Mouse (Mus musculus): ENCODE results near the gene Coq9. TPM values are rescaled to one million over a fixed set of nuclear protein-coding genes. Genes with fewer than 3 reads are reported as not detected.

Coq9 gene
- total and polyA plus RNA-seq, 3 experiments, result 38.2 to 109 (median 68.8) TPM

DNA sequence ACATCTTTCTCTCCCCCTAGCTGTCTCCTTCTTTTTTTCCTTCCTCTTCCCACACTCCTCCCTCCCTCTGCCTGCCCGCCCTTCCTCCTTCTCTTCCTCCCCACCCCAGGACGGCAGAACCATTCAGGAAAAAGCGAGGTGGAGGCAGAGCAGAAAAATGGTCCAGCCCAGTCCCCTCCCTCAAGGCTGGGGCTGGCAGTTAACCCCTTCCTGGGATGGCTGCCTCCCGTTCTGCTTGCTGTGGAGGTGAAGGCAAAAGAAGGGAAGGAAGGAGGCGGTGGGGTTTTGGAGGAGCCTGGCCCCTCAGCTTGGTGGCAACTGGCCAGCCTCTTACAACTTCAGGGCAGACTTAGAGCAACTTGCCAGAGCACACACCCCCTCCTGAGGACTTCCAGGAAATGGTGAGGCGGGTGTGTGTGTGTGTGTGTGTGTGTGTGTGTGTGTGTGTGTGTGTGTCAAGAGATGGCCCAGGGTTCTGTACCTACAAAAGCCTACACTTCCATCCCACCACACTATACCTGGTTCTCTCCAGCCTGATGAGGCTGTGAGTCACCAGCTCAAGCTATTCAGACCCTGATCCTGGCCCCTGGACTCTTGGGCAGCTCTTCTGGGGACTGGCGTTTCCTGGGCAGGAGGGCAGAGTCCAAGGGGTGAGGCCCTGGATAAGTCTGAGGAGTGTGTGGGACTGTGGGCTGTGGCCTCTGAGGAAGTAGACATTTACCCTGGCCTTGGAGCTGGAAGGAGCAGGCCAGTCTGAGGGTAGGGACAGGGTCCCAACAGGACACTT, 33.2 kb downstream of the Coq9 start:
- ATAC-seq (ENCODE audit: extremely low read depth, insufficient number of reproducible peaks, low FRiP score, poor library complexity, severe bottlenecking) (0 out of 2 replicates have a peak, but pooled peaks have one; percentile 41), DNase-seq (ENCODE audit: low spot score) (no peak)
- TF ChIP-seq GATA1 (IDR thresholded peaks at IDR 0.05; ENCODE audit: borderline replicate concordance, low read length), result no peak
- TF ChIP-seq GATA2 (IDR thresholded peaks at IDR 0.05; ENCODE audit: borderline replicate concordance, low read depth, low read length), result no peak
- no peak for TF ChIP-seq TAL1 (conservative IDR thresholded peaks at IDR 0.05; ENCODE audit: low read depth, low read length)
- TF ChIP-seq POLR2AphosphoS5 (IDR thresholded peaks at IDR 0.05; ENCODE audit: insufficient replicate concordance, low read depth, low read length), result no peak
- TF ChIP-seq CTCF (IDR thresholded peaks at IDR 0.05; ENCODE audit: low read depth, low read length), result no peak
- peaks cover 66% of the 10 kb centered on the region for H3K27me3 ChIP-seq (ENCODE audit: insufficient read depth, low read length)
- peaks cover 16% of the 10 kb centered on the region for H3K36me3 ChIP-seq (replicated peaks)
- peak overlapping the region; percentile 59; the same call in 1 of the 2 replicates for H3K4me3 ChIP-seq (ENCODE audit: low read depth, low read length)
- peaks cover 76% of the 10 kb centered on the region for H3K4me1 ChIP-seq (ENCODE audit: insufficient read depth, low read depth, low read length)
- H3K9me3 ChIP-seq (replicated peaks), result no peaks in the 10 kb centered on the region

- H3K4me3 ChIP-seq (ENCODE audit: low read depth, low read length), result no peak overlapping the region
- peaks cover 74% of the 10 kb centered on the region for H3K4me1 ChIP-seq (ENCODE audit: insufficient read depth, low read depth, low read length)
- ATAC-seq (ENCODE audit: extremely low read depth, insufficient number of reproducible peaks, low FRiP score, poor library complexity, severe bottlenecking) (no peak), DNase-seq (ENCODE audit: low spot score) (no peak)
- TF ChIP-seq CTCF (IDR thresholded peaks at IDR 0.05; ENCODE audit: low read depth, low read length), result no peak
- TF ChIP-seq GATA2 (IDR thresholded peaks at IDR 0.05; ENCODE audit: borderline replicate concordance, low read depth, low read length), result no peak
- TF ChIP-seq TAL1 (conservative IDR thresholded peaks at IDR 0.05; ENCODE audit: low read depth, low read length), result no peak
- no peak for TF ChIP-seq POLR2AphosphoS5 (IDR thresholded peaks at IDR 0.05; ENCODE audit: insufficient replicate concordance, low read depth, low read length)
- TF ChIP-seq GATA1 (IDR thresholded peaks at IDR 0.05; ENCODE audit: borderline replicate concordance, low read length), result no peak
- H3K9me3 ChIP-seq (replicated peaks), result no peaks in the 10 kb centered on the region
- H3K36me3 ChIP-seq (replicated peaks), result peaks cover 7% of the 10 kb centered on the region
- peaks cover 66% of the 10 kb centered on the region for H3K27me3 ChIP-seq (ENCODE audit: insufficient read depth, low read length)
These were observed 34.0 kb downstream of the Coq9 start for GRCm38 (mm10) chr8:94872156-94872555.

DNA sequence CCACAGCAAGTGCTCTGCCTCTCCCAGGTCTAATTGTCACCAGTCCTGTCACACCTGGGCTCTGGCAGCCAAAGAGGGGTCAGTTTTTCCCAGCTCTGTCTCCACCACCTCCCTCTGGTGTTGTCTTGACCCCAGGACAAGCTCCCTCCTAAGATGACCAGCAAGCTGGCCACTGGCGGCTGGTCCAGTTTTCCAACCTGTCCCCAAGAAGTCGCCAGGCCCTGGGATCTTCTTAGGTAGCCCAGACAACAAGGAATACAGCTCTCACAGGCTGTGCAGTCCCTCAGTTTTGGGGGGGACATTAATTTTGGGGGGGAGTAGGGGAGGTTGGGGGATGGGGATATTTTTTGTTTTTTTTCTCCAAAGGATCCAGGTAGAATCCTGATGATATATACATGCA, 34.5 kb downstream of the Coq9 start:
- no peak for TF ChIP-seq GATA1 (IDR thresholded peaks at IDR 0.05; ENCODE audit: borderline replicate concordance, low read length)
- TF ChIP-seq POLR2AphosphoS5 (IDR thresholded peaks at IDR 0.05; ENCODE audit: insufficient replicate concordance, low read depth, low read length), result no peak
- no peak for TF ChIP-seq GATA2 (IDR thresholded peaks at IDR 0.05; ENCODE audit: borderline replicate concordance, low read depth, low read length)
- TF ChIP-seq TAL1 (conservative IDR thresholded peaks at IDR 0.05; ENCODE audit: low read depth, low read length), result no peak
- TF ChIP-seq CTCF (IDR thresholded peaks at IDR 0.05; ENCODE audit: low read depth, low read length), result no peak
- Histone ChIP-seq H3K27me3 (ENCODE audit: insufficient read depth, low read length) (peaks cover 66% of the 10 kb centered on the region), H3K9me3 (replicated peaks) (no peaks in the 10 kb centered on the region), H3K4me3 (ENCODE audit: low read depth, low read length) (no peak overlapping the region), H3K36me3 (replicated peaks) (peaks cover 3% of the 10 kb centered on the region), H3K4me1 (ENCODE audit: insufficient read depth, low read depth, low read length) (peaks cover 74% of the 10 kb centered on the region)
- ATAC-seq (ENCODE audit: extremely low read depth, insufficient number of reproducible peaks, low FRiP score, poor library complexity, severe bottlenecking), result no peak
- DNase-seq (ENCODE audit: low spot score), result no peak

GRCm38 (mm10) chr8:94874358-94874757, 36.2 kb downstream of the Coq9 start:
- Histone ChIP-seq H3K4me3 (ENCODE audit: low read depth, low read length) (no peak overlapping the region), H3K27me3 (ENCODE audit: insufficient read depth, low read length) (peaks cover 61% of the 10 kb centered on the region), H3K36me3 (replicated peaks) (no peaks in the 10 kb centered on the region), H3K9me3 (replicated peaks) (no peaks in the 10 kb centered on the region), H3K4me1 (ENCODE audit: insufficient read depth, low read depth, low read length) (peaks cover 66% of the 10 kb centered on the region)
- TF ChIP-seq CTCF (IDR thresholded peaks at IDR 0.05; ENCODE audit: low read depth, low read length) (peak; percentile 86), GATA1 (IDR thresholded peaks at IDR 0.05; ENCODE audit: borderline replicate concordance, low read length) (no peak)
- peak; percentile 60 for DNase-seq (ENCODE audit: low spot score)
- peak; percentile 36; the same call in 1 of the 2 replicates for ATAC-seq (ENCODE audit: extremely low read depth, insufficient number of reproducible peaks, low FRiP score, poor library complexity, severe bottlenecking)

DNA sequence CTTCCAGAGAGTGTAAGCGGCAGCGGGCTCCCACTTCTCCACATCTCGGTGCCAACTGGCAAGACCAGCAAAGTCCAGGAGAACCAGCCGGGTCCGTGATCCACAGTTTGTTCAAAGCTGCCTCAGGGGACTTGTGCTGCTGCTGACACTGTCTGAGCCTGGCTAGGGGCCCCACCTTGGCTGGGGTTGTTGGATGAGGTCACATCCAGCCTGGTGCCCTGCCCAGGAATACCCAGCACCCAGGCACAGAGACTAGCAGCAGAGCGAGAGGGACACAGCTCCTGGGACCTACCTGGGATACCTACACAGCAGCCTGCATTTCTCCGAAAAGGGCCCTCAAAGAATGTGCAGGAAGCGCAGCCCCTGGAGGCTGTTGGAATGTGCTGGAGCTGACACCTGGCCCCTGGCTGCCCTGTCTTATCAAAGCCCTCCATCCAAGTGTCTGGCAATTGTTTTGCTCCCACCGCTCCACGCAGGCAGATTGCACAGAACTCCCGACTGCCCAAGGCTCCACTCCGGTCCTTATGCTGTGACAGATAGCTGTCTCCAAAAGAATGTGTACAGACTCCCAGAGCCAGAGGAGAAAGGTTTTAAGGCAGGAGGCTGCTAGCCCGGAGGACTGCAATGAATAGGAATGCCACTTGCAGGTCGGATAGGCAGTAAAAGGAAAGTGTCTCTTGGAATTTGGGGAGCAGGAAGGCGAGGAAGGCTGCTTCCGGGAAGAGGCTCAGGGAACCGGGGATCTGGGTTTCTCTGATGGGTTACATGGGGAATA, 37.2 kb downstream of the Coq9 start:
- DNase-seq (ENCODE audit: low spot score) (no peak), ATAC-seq (ENCODE audit: extremely low read depth, insufficient number of reproducible peaks, low FRiP score, poor library complexity, severe bottlenecking) (no peak)
- no peaks in the 10 kb centered on the region for H3K9me3 ChIP-seq (replicated peaks)
- H3K4me1 ChIP-seq (ENCODE audit: insufficient read depth, low read depth, low read length), result peaks cover 58% of the 10 kb centered on the region
- TF ChIP-seq TAL1 (conservative IDR thresholded peaks at IDR 0.05; ENCODE audit: low read depth, low read length), result no peak
- TF ChIP-seq GATA2 (IDR thresholded peaks at IDR 0.05; ENCODE audit: borderline replicate concordance, low read depth, low read length), result no peak
- TF ChIP-seq POLR2AphosphoS5 (IDR thresholded peaks at IDR 0.05; ENCODE audit: insufficient replicate concordance, low read depth, low read length), result no peak
- no peak for TF ChIP-seq CTCF (IDR thresholded peaks at IDR 0.05; ENCODE audit: low read depth, low read length)
- no peak for TF ChIP-seq GATA1 (IDR thresholded peaks at IDR 0.05; ENCODE audit: borderline replicate concordance, low read length)
- peak overlapping the region; percentile 70 for H3K4me3 ChIP-seq (ENCODE audit: low read depth, low read length)
- H3K27me3 ChIP-seq (ENCODE audit: insufficient read depth, low read length), result peaks cover 59% of the 10 kb centered on the region
- H3K36me3 ChIP-seq (replicated peaks), result no peaks in the 10 kb centered on the region

DNA sequence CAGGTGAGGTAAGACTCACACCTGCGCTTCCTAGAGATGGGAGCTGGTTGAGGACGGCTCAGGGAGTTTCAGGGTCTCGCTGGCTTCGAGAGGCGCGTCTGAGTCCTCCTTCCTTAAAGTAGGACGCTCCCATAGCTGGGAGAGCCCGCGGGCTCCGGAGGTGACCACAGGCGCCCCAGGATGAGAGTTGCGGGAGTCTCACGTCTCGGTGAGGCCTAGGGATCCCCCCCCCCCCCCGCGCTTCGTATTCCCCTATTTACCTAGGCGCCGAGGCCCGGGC, 37.7 kb downstream of the Coq9 start:
- Histone ChIP-seq H3K9me3 (replicated peaks) (no peaks in the 10 kb centered on the region), H3K27me3 (ENCODE audit: insufficient read depth, low read length) (peaks cover 56% of the 10 kb centered on the region), H3K4me1 (ENCODE audit: insufficient read depth, low read depth, low read length) (peaks cover 52% of the 10 kb centered on the region), H3K36me3 (replicated peaks) (no peaks in the 10 kb centered on the region), H3K4me3 (ENCODE audit: low read depth, low read length) (peak overlapping the region; percentile 70)
- DNase-seq (ENCODE audit: low spot score), result no peak
- TF ChIP-seq GATA2 (IDR thresholded peaks at IDR 0.05; ENCODE audit: borderline replicate concordance, low read depth, low read length) (no peak), POLR2AphosphoS5 (IDR thresholded peaks at IDR 0.05; ENCODE audit: insufficient replicate concordance, low read depth, low read length) (no peak), CTCF (IDR thresholded peaks at IDR 0.05; ENCODE audit: low read depth, low read length) (no peak), TAL1 (conservative IDR thresholded peaks at IDR 0.05; ENCODE audit: low read depth, low read length) (no peak), GATA1 (IDR thresholded peaks at IDR 0.05; ENCODE audit: borderline replicate concordance, low read length) (no peak)
- ATAC-seq (ENCODE audit: extremely low read depth, insufficient number of reproducible peaks, low FRiP score, poor library complexity, severe bottlenecking), result no peak

Measured in G1E (cell line).